Mouse (Mus musculus) forebrain, postnatal 0 days (tissue): Measurements from ENCODE around the gene Olfr1026. TPM values are rescaled to one million over a fixed set of nuclear protein-coding genes. Genes with fewer than 3 reads are reported as not detected.

Experiments
- ATAC-seq: fragments of 200-750 bp; cut with Nextera tagmentation; 2 replicates; pipeline ENCODE4 v1.8.0; 2017; ENCODE audit warnings: mild to moderate bottlenecking, moderate library complexity
- DNase-seq: peaks from one replicate; pipeline ENCODE4 v3.0.0-alpha.2; 2015
- H3K27ac ChIP-seq: fragments of 300-500 bp; sonication (generic); 2 replicates; pipeline ENCODE4 v1.5.1; 2014; ENCODE audit warnings: low read depth, mild to moderate bottlenecking, antibody characterized with exemption, low read length, moderate library complexity, mixed read lengths
- H3K27me3 ChIP-seq: fragments of 300-500 bp; sonication (generic); 2 replicates; pipeline ENCODE4 v1.6.1; 2014; ENCODE audit warnings: mild to moderate bottlenecking, low read length, mixed read lengths; ENCODE audit not compliant: insufficient read depth
- H3K36me3 ChIP-seq: fragments of 300-500 bp; sonication (generic); 2 replicates; pipeline ENCODE4 v1.6.1; 2014; ENCODE audit warnings: mild to moderate bottlenecking, moderate library complexity; ENCODE audit not compliant: insufficient read depth
- H3K4me1 ChIP-seq: fragments of 300-500 bp; sonication (generic); 2 replicates; pipeline ENCODE4 v1.6.1; 2014; ENCODE audit warnings: antibody characterized with exemption; ENCODE audit not compliant: insufficient read depth
- H3K4me2 ChIP-seq: fragments of 300-500 bp; sonication (generic); 2 replicates; pipeline ENCODE4 v1.6.1; 2014; ENCODE audit warnings: low read depth, mild to moderate bottlenecking, moderate library complexity
- H3K4me3 ChIP-seq: fragments of 300-500 bp; sonication (generic); 2 replicates; pipeline ENCODE4 v1.5.1; 2014; ENCODE audit warnings: low read depth, low read length, mixed read lengths
- H3K9ac ChIP-seq: fragments of 300-500 bp; sonication (generic); 2 replicates; pipeline ENCODE4 v1.6.1; 2014; ENCODE audit warnings: mild to moderate bottlenecking
- H3K9me3 ChIP-seq: fragments of 300-500 bp; sonication (generic); 2 replicates; pipeline ENCODE4 v1.6.1; 2016; ENCODE audit warnings: low read length
- CTCF ChIP-seq: sonication (generic); IDR thresholded peaks from 2 replicates; pipeline ENCODE4 v1.5.1; 2016; ENCODE audit warnings: antibody characterized with exemption, control low read depth, low read depth
- WGBS: fragments of 180-500 bp; shearing (Covaris S2); extraction: QIAGEN DNeasy Blood & Tissue Kit; methylation state at CpG from one replicate; pipeline ENCODE4 v1.1.7; 2014; 5-methylcytosine and 5-hydroxymethylcytosine counted together
- polyA plus RNA-seq: library from polyadenylated mRNA; unstranded; fragments of >200 nt; fragmentation: Nextera tagmentation; extraction: Ambion mirVana; gene quantifications from 2 replicates; pipeline ENCODE4 v1.2.1, GENCODE M21; 2015
- total RNA-seq: library from RNA; depleted of rRNA; stranded (reverse); fragments of >200 nt; gene quantifications from 2 replicates; pipeline ENCODE4 v1.2.3, GENCODE M21; 2014; rRNA removed

The Olfr1026 gene
- not detected in 2 replicates for total RNA-seq
- polyA plus RNA-seq, result not detected in 2 replicates

GRCm38 (mm10) chr2:85921258-85921657 lies at the start of gene Olfr1026:
TSS of gene Olfr1026 (plus strand) at chr2:85921558.
- no peak within 1 kb of the TSS for H3K9ac ChIP-seq
- H3K4me2 ChIP-seq, result no peak within 1 kb of the TSS
- no peak for ATAC-seq
- H3K4me1 ChIP-seq, result no peaks in the 10 kb centered on the region
- no peak for TF ChIP-seq CTCF
- 87% methylated on average over 3 of the region's 3 CpGs for WGBS
- DNase-seq, result no peak
- H3K36me3 ChIP-seq, result no peaks in the 10 kb centered on the region
- no peak within 1 kb of the TSS for H3K27ac ChIP-seq
- H3K9me3 ChIP-seq, result no peaks in the 10 kb centered on the region
- no peaks in the 10 kb centered on the region for H3K27me3 ChIP-seq
- no peak within 1 kb of the TSS for H3K4me3 ChIP-seq

GRCm38 (mm10) chr2:85885340-85885739 lies 36.0 kb upstream of the Olfr1026 start, which contains the start of gene Olfr1023:
TSS of gene Olfr1023 (plus strand) at chr2:85885640.
- DNase-seq, result no peak
- H3K4me1 ChIP-seq, result no peaks in the 10 kb centered on the region
- 68% methylated on average over 2 of the region's 2 CpGs for WGBS

GRCm38 (mm10) chr2:85904952-85905351 lies 16.4 kb upstream of the Olfr1026 start, which contains the start of gene Olfr1024:
TSS of gene Olfr1024 (minus strand) at chr2:85905052.
- Histone ChIP-seq H3K9ac (no peak within 1 kb of the TSS), H3K4me3 (no peak within 1 kb of the TSS), H3K27me3 (no peaks in the 10 kb centered on the region), H3K4me2 (no peak within 1 kb of the TSS), H3K27ac (no peak within 1 kb of the TSS), H3K9me3 (no peaks in the 10 kb centered on the region), H3K4me1 (no peaks in the 10 kb centered on the region), H3K36me3 (no peaks in the 10 kb centered on the region)
- DNase-seq, result no peak
- no peak for ATAC-seq
- TF ChIP-seq CTCF, result no peak
- 83% methylated on average over 3 of the region's 3 CpGs for WGBS

More at GRCm38 (mm10) chr2:85885340-85885739, 36.0 kb upstream of the Olfr1026 start, which contains the start of gene Olfr1023:
- no peak for TF ChIP-seq CTCF
- no peaks in the 10 kb centered on the region for H3K27me3 ChIP-seq
- H3K27ac ChIP-seq, result no peak within 1 kb of the TSS
- H3K4me2 ChIP-seq, result no peak within 1 kb of the TSS
- no peak within 1 kb of the TSS for H3K9ac ChIP-seq
- no peaks in the 10 kb centered on the region for H3K36me3 ChIP-seq
- no peak within 1 kb of the TSS for H3K4me3 ChIP-seq
- no peaks in the 10 kb centered on the region for H3K9me3 ChIP-seq
- no peak for ATAC-seq

- Histone ChIP-seq H3K4me2 (no peak overlapping the region), H3K9ac (no peak overlapping the region), H3K27ac (no peak overlapping the region), H3K27me3 (no peaks in the 10 kb centered on the region), H3K4me1 (no peaks in the 10 kb centered on the region), H3K4me3 (no peak overlapping the region), H3K9me3 (no peaks in the 10 kb centered on the region), H3K36me3 (no peaks in the 10 kb centered on the region)
- no peak for DNase-seq
- TF ChIP-seq CTCF, result no peak
- ATAC-seq, result no peak
These were observed 8.2 kb upstream of the Olfr1026 start for GRCm38 (mm10) chr2:85913197-85913596.

GRCm38 (mm10) chr2:85914893-85915292 lies 6.5 kb upstream of the Olfr1026 start, which contains the start of gene Olfr1025-ps1:
TSS of gene Olfr1025-ps1 (plus strand) at chr2:85915193.
- Histone ChIP-seq H3K4me1 (no peaks in the 10 kb centered on the region), H3K4me3 (no peak within 1 kb of the TSS), H3K4me2 (no peak within 1 kb of the TSS), H3K27me3 (no peaks in the 10 kb centered on the region), H3K36me3 (no peaks in the 10 kb centered on the region), H3K27ac (no peak within 1 kb of the TSS), H3K9me3 (no peaks in the 10 kb centered on the region), H3K9ac (no peak within 1 kb of the TSS)
- DNase-seq (no peak), ATAC-seq (no peak)
- TF ChIP-seq CTCF, result no peak
- WGBS, result 56% methylated on average over 1 of the region's 1 CpGs

GRCm38 (mm10) chr2:85950137-85950536 lies 28.8 kb downstream of the Olfr1026 start, which contains the start of gene Olfr1028:
TSS of gene Olfr1028 (plus strand) at chr2:85950437.
- Histone ChIP-seq H3K9me3 (no peaks in the 10 kb centered on the region), H3K4me1 (no peaks in the 10 kb centered on the region), H3K27me3 (no peaks in the 10 kb centered on the region), H3K4me2 (no peak within 1 kb of the TSS), H3K36me3 (no peaks in the 10 kb centered on the region), H3K27ac (no peak within 1 kb of the TSS), H3K9ac (no peak within 1 kb of the TSS), H3K4me3 (no peak within 1 kb of the TSS)
- 75% methylated on average over 1 of the region's 1 CpGs for WGBS
- TF ChIP-seq CTCF, result no peak
- no peak for ATAC-seq
- DNase-seq, result no peak

- no peaks in the 10 kb centered on the region for H3K9me3 ChIP-seq
- TF ChIP-seq CTCF, result no peak
- H3K27ac ChIP-seq, result no peak within 1 kb of the TSS
- H3K27me3 ChIP-seq, result no peaks in the 10 kb centered on the region
- no peaks in the 10 kb centered on the region for H3K36me3 ChIP-seq
- no peak within 1 kb of the TSS for H3K9ac ChIP-seq
- 87% methylated on average over 2 of the region's 2 CpGs for WGBS
- DNase-seq (no peak), ATAC-seq (no peak)
- H3K4me2 ChIP-seq, result no peak within 1 kb of the TSS
- no peaks in the 10 kb centered on the region for H3K4me1 ChIP-seq
- H3K4me3 ChIP-seq, result no peak within 1 kb of the TSS
These were observed 52.2 kb downstream of the Olfr1026 start, which contains the start of gene Olfr1029 for GRCm38 (mm10) chr2:85973595-85973994. TSS of gene Olfr1029 (plus strand) at chr2:85973895.

Other genes starting within 250 kb of the Olfr1026 start
- gene Olfr1006, start 242.8 kb upstream of the Olfr1026 start, total RNA-seq, result not detected in 2 replicates
- not detected in 2 replicates for gene Olfr1006, start 242.8 kb upstream of the Olfr1026 start, polyA plus RNA-seq
- gene Olfr1008, start 232.1 kb upstream of the Olfr1026 start, total RNA-seq, result not detected in 2 replicates
- gene Olfr1008, start 232.1 kb upstream of the Olfr1026 start, polyA plus RNA-seq, result not detected in 2 replicates
- gene Olfr1009, start 206.1 kb upstream of the Olfr1026 start, total RNA-seq, result not detected in 2 replicates
- gene Olfr1009, start 206.1 kb upstream of the Olfr1026 start, polyA plus RNA-seq, result not detected in 2 replicates
- gene Olfr1012, start 158.8 kb upstream of the Olfr1026 start, total RNA-seq, result not detected in 2 replicates
- gene Olfr1012, start 158.8 kb upstream of the Olfr1026 start, polyA plus RNA-seq, result not detected in 2 replicates
- not detected in 2 replicates for gene Olfr1013, start 154.5 kb upstream of the Olfr1026 start, total RNA-seq
- gene Olfr1013, start 154.5 kb upstream of the Olfr1026 start, polyA plus RNA-seq, result not detected in 2 replicates
- not detected in 2 replicates for gene Olfr1014, start 148.8 kb upstream of the Olfr1026 start, total RNA-seq
- not detected in 2 replicates for gene Olfr1014, start 148.8 kb upstream of the Olfr1026 start, polyA plus RNA-seq
- 0.08 TPM in 1 of 2 replicates, not detected in the other for gene Olfr1015, start 139.5 kb upstream of the Olfr1026 start, total RNA-seq
- not detected in 2 replicates for gene Olfr1015, start 139.5 kb upstream of the Olfr1026 start, polyA plus RNA-seq
- gene Olfr1016, start 119.0 kb upstream of the Olfr1026 start, total RNA-seq, result not detected in 2 replicates
- gene Olfr1016, start 119.0 kb upstream of the Olfr1026 start, polyA plus RNA-seq, result not detected in 2 replicates
- not detected in 2 replicates for gene Olfr1018, start 103.1 kb upstream of the Olfr1026 start, total RNA-seq
- gene Olfr1018, start 103.1 kb upstream of the Olfr1026 start, polyA plus RNA-seq, result not detected in 2 replicates
- gene Olfr1019, start 76.1 kb upstream of the Olfr1026 start, total RNA-seq, result 0.08 TPM in 1 of 2 replicates, not detected in the other
- gene Olfr1019, start 76.1 kb upstream of the Olfr1026 start, polyA plus RNA-seq, result not detected in 2 replicates
- not detected in 2 replicates for gene Olfr1020, start 74.5 kb upstream of the Olfr1026 start, total RNA-seq
- not detected in 2 replicates for gene Olfr1020, start 74.5 kb upstream of the Olfr1026 start, polyA plus RNA-seq
- not detected in 2 replicates for gene Olfr1022, start 53.0 kb upstream of the Olfr1026 start, total RNA-seq
- gene Olfr1022, start 53.0 kb upstream of the Olfr1026 start, polyA plus RNA-seq, result not detected in 2 replicates
- not detected in 2 replicates for gene Olfr1023, start 35.9 kb upstream of the Olfr1026 start, total RNA-seq
- gene Olfr1023, start 35.9 kb upstream of the Olfr1026 start, polyA plus RNA-seq, result not detected in 2 replicates
- gene Olfr1024, start 16.5 kb upstream of the Olfr1026 start, total RNA-seq, result not detected in 2 replicates
- gene Olfr1024, start 16.5 kb upstream of the Olfr1026 start, polyA plus RNA-seq, result not detected in 2 replicates
- not detected in 2 replicates for gene Olfr1025-ps1, start 6.4 kb upstream of the Olfr1026 start, total RNA-seq
- gene Olfr1025-ps1, start 6.4 kb upstream of the Olfr1026 start, polyA plus RNA-seq, result not detected in 2 replicates
- gene Olfr1028, start 28.9 kb downstream of the Olfr1026 start, total RNA-seq, result not detected in 2 replicates
- gene Olfr1028, start 28.9 kb downstream of the Olfr1026 start, polyA plus RNA-seq, result not detected in 2 replicates
- gene Olfr1029, start 52.3 kb downstream of the Olfr1026 start, total RNA-seq, result not detected in 2 replicates
- not detected in 2 replicates for gene Olfr1029, start 52.3 kb downstream of the Olfr1026 start, polyA plus RNA-seq
- not detected in 2 replicates for gene Olfr1030, start 57.7 kb downstream of the Olfr1026 start, total RNA-seq
- gene Olfr1030, start 57.7 kb downstream of the Olfr1026 start, polyA plus RNA-seq, result not detected in 2 replicates
- gene Olfr1031, start 68.7 kb downstream of the Olfr1026 start, total RNA-seq, result not detected in 2 replicates
- not detected in 2 replicates for gene Olfr1031, start 68.7 kb downstream of the Olfr1026 start, polyA plus RNA-seq
- gene Olfr1032, start 84.0 kb downstream of the Olfr1026 start, total RNA-seq, result not detected in 2 replicates
- not detected in 2 replicates for gene Olfr1032, start 84.0 kb downstream of the Olfr1026 start, polyA plus RNA-seq
- gene Olfr1033, start 99.1 kb downstream of the Olfr1026 start, total RNA-seq, result 0.05 and 0.08 TPM in 2 replicates
- 1.1 and 1.2 TPM in 2 replicates for gene Olfr1033, start 99.1 kb downstream of the Olfr1026 start, polyA plus RNA-seq
- not detected in 2 replicates for gene Olfr1034, start 124.3 kb downstream of the Olfr1026 start, total RNA-seq
- not detected in 2 replicates for gene Olfr1034, start 124.3 kb downstream of the Olfr1026 start, polyA plus RNA-seq
- not detected in 2 replicates for gene Olfr1036, start 152.4 kb downstream of the Olfr1026 start, total RNA-seq
- not detected in 2 replicates for gene Olfr1036, start 152.4 kb downstream of the Olfr1026 start, polyA plus RNA-seq
- gene Olfr1037, start 165.8 kb downstream of the Olfr1026 start, total RNA-seq, result not detected in 2 replicates
- not detected in 2 replicates for gene Olfr1037, start 165.8 kb downstream of the Olfr1026 start, polyA plus RNA-seq
- not detected in 2 replicates for gene Olfr1039, start 214.4 kb downstream of the Olfr1026 start, total RNA-seq
- not detected in 2 replicates for gene Olfr1039, start 214.4 kb downstream of the Olfr1026 start, polyA plus RNA-seq
- not detected in 2 replicates for gene Olfr1040, start 225.2 kb downstream of the Olfr1026 start, total RNA-seq
- gene Olfr1040, start 225.2 kb downstream of the Olfr1026 start, polyA plus RNA-seq, result not detected in 2 replicates
- gene Olfr1042, start 240.3 kb downstream of the Olfr1026 start, total RNA-seq, result not detected in 2 replicates
- gene Olfr1042, start 240.3 kb downstream of the Olfr1026 start, polyA plus RNA-seq, result not detected in 2 replicates
- gene Olfr1043, start 246.0 kb downstream of the Olfr1026 start, total RNA-seq, result not detected in 2 replicates
- not detected in 2 replicates for gene Olfr1043, start 246.0 kb downstream of the Olfr1026 start, polyA plus RNA-seq